Mouse (Mus musculus): ENCODE results near the gene Aqp3. TPM values are rescaled to one million over a fixed set of nuclear protein-coding genes. Genes with fewer than 3 reads are reported as not detected.

Gene Aqp3
- polyA plus RNA-seq, 1 experiment: 49.9 TPM

GRCm38 (mm10) chr4:41055111-41055510, 42.9 kb downstream of the Aqp3 start:
- peak; percentile 8 for DNase-seq
- TF ChIP-seq CTCF (IDR thresholded peaks at IDR 0.05; ENCODE audit: insufficient read depth, low read length) (no peak), POLR2A (IDR thresholded peaks at IDR 0.05; ENCODE audit: borderline replicate concordance, extremely low read depth, low read depth, low read length) (no peak)
- WGBS: 31% methylated on average over 13 of the region's 13 CpGs
- Histone ChIP-seq H3K4me1 (ENCODE audit: control insufficient read depth, insufficient read depth, low read length) (0 out of 2 replicates have a peak, but pooled peaks cover 4% of the 10 kb centered on the region), H3K4me3 (replicated peaks; ENCODE audit: extremely low read depth, low read depth, low read length) (peak overlapping the region; percentile 49)

- Histone ChIP-seq H3K4me1 (ENCODE audit: control insufficient read depth, insufficient read depth, low read length) (0 out of 2 replicates have a peak, but pooled peaks cover 4% of the 10 kb centered on the region), H3K4me3 (replicated peaks; ENCODE audit: extremely low read depth, low read depth, low read length) (no peak overlapping the region)
- WGBS: 80% methylated on average over 7 of the region's 7 CpGs
- TF ChIP-seq CTCF (IDR thresholded peaks at IDR 0.05; ENCODE audit: insufficient read depth, low read length) (no peak), POLR2A (IDR thresholded peaks at IDR 0.05; ENCODE audit: borderline replicate concordance, extremely low read depth, low read depth, low read length) (no peak)
- no peak for DNase-seq
These were observed 46.2 kb downstream of the Aqp3 start for GRCm38 (mm10) chr4:41051781-41052180.

- whole genome bisulfite sequencing: 30% methylated on average over 16 of the region's 16 CpGs
- peak; percentile 75 for DNase-seq
- H3K4me1 ChIP-seq (ENCODE audit: control insufficient read depth, insufficient read depth, low read length): 0 out of 2 replicates have a peak, but pooled peaks cover 4% of the 10 kb centered on the region
- TF ChIP-seq POLR2A (IDR thresholded peaks at IDR 0.05; ENCODE audit: borderline replicate concordance, extremely low read depth, low read depth, low read length) (no peak), CTCF (IDR thresholded peaks at IDR 0.05; ENCODE audit: insufficient read depth, low read length) (peak; percentile 74)
- no peak overlapping the region for H3K4me3 ChIP-seq (replicated peaks; ENCODE audit: extremely low read depth, low read depth, low read length)
These were observed 47.0 kb downstream of the Aqp3 start for GRCm38 (mm10) chr4:41050726-41051675.

- DNase-seq: no peak
- TF ChIP-seq CTCF (IDR thresholded peaks at IDR 0.05; ENCODE audit: insufficient read depth, low read length) (no peak), POLR2A (IDR thresholded peaks at IDR 0.05; ENCODE audit: borderline replicate concordance, extremely low read depth, low read depth, low read length) (no peak)
- no peak overlapping the region for H3K4me3 ChIP-seq (replicated peaks; ENCODE audit: extremely low read depth, low read depth, low read length)
- H3K4me1 ChIP-seq (ENCODE audit: control insufficient read depth, insufficient read depth, low read length): no peaks in the 10 kb centered on the region
- 57% methylated on average over 2 of the region's 2 CpGs for WGBS
These were observed 49.1 kb downstream of the Aqp3 start for GRCm38 (mm10) chr4:41048926-41049325.

- Histone ChIP-seq H3K4me1 (ENCODE audit: control insufficient read depth, insufficient read depth, low read length) (no peaks in the 10 kb centered on the region), H3K4me3 (replicated peaks; ENCODE audit: extremely low read depth, low read depth, low read length) (no peak within 1 kb of the TSS)
- TF ChIP-seq POLR2A (IDR thresholded peaks at IDR 0.05; ENCODE audit: borderline replicate concordance, extremely low read depth, low read depth, low read length): no peak
- DNase-seq: no peak
- WGBS: 39% methylated on average over 9 of the region's 9 CpGs
These were observed 50.3 kb downstream of the Aqp3 start, which contains the start of gene Aqp7 for GRCm38 (mm10) chr4:41047524-41048271. TSS of gene Aqp7 (minus strand) at chr4:41048139.

- DNase-seq: no peak
These were observed 51.7 kb downstream of the Aqp3 start for GRCm38 (mm10) chr4:41046254-41046795.

GRCm38 (mm10) chr4:41045288-41045687, 52.7 kb downstream of the Aqp3 start:
- WGBS: 77% methylated on average over 3 of the region's 3 CpGs
- no peak for TF ChIP-seq CTCF (IDR thresholded peaks at IDR 0.05; ENCODE audit: insufficient read depth, low read length)
- TF ChIP-seq POLR2A (IDR thresholded peaks at IDR 0.05; ENCODE audit: borderline replicate concordance, extremely low read depth, low read depth, low read length): no peak

More at GRCm38 (mm10) chr4:41046254-41046795, 51.7 kb downstream of the Aqp3 start:
- WGBS: 71% methylated on average over 13 of the region's 13 CpGs
- H3K4me1 ChIP-seq (ENCODE audit: control insufficient read depth, insufficient read depth, low read length): no peaks in the 10 kb centered on the region
- TF ChIP-seq POLR2A (IDR thresholded peaks at IDR 0.05; ENCODE audit: borderline replicate concordance, extremely low read depth, low read depth, low read length) (no peak), CTCF (IDR thresholded peaks at IDR 0.05; ENCODE audit: insufficient read depth, low read length) (no peak)
- no peak overlapping the region for H3K4me3 ChIP-seq (replicated peaks; ENCODE audit: extremely low read depth, low read depth, low read length)

GRCm38 (mm10) chr4:41043961-41044360, 54.0 kb downstream of the Aqp3 start:
- DNase-seq: no peak
- TF ChIP-seq CTCF (IDR thresholded peaks at IDR 0.05; ENCODE audit: insufficient read depth, low read length) (no peak), POLR2A (IDR thresholded peaks at IDR 0.05; ENCODE audit: borderline replicate concordance, extremely low read depth, low read depth, low read length) (no peak)
- 64% methylated on average over 5 of the region's 5 CpGs for WGBS

More at GRCm38 (mm10) chr4:41045288-41045687, 52.7 kb downstream of the Aqp3 start:
- no peak for DNase-seq
- H3K4me1 ChIP-seq (ENCODE audit: control insufficient read depth, insufficient read depth, low read length): no peaks in the 10 kb centered on the region
- H3K4me3 ChIP-seq (replicated peaks; ENCODE audit: extremely low read depth, low read depth, low read length): no peak overlapping the region

GRCm38 (mm10) chr4:41042880-41043279, 55.1 kb downstream of the Aqp3 start:
- TF ChIP-seq POLR2A (IDR thresholded peaks at IDR 0.05; ENCODE audit: borderline replicate concordance, extremely low read depth, low read depth, low read length) (no peak), CTCF (IDR thresholded peaks at IDR 0.05; ENCODE audit: insufficient read depth, low read length) (no peak)
- Histone ChIP-seq H3K4me3 (replicated peaks; ENCODE audit: extremely low read depth, low read depth, low read length) (no peak overlapping the region), H3K4me1 (ENCODE audit: control insufficient read depth, insufficient read depth, low read length) (no peaks in the 10 kb centered on the region)
- no peak for DNase-seq
- WGBS: 77% methylated on average over 12 of the region's 12 CpGs

More at GRCm38 (mm10) chr4:41043961-41044360, 54.0 kb downstream of the Aqp3 start:
- no peaks in the 10 kb centered on the region for H3K4me1 ChIP-seq (ENCODE audit: control insufficient read depth, insufficient read depth, low read length)
- no peak overlapping the region for H3K4me3 ChIP-seq (replicated peaks; ENCODE audit: extremely low read depth, low read depth, low read length)

Other genes starting within 250 kb of the Aqp3 start
- 44.6 and 47.7 TPM in 2 replicates for gene B4galt1, start 244.2 kb downstream of the Aqp3 start, polyA plus RNA-seq (2012; rRNA removed)
- 15.6 and 43.5 TPM in 2 replicates for gene Spink4, start 178.1 kb downstream of the Aqp3 start, polyA plus RNA-seq (2012; rRNA removed)
- gene Bag1, start 149.9 kb downstream of the Aqp3 start, polyA plus RNA-seq (2012; rRNA removed): 123 and 198 TPM in 2 replicates
- 17.3 and 32.0 TPM in 2 replicates for gene Chmp5, start 149.8 kb downstream of the Aqp3 start, polyA plus RNA-seq (2012; rRNA removed)
- 20.3 and 28.9 TPM in 2 replicates for gene Nfx1, start 127.3 kb downstream of the Aqp3 start, polyA plus RNA-seq (2012; rRNA removed)
- 2.6 and 2.9 TPM in 2 replicates for gene Aqp7, start 50.0 kb downstream of the Aqp3 start, polyA plus RNA-seq (2012; rRNA removed)
- 27.3 and 32.1 TPM in 2 replicates for gene Nol6, start 26.3 kb upstream of the Aqp3 start, polyA plus RNA-seq (2012; rRNA removed)
- 32.2 and 37.7 TPM in 2 replicates for gene Ube2r2, start 37.6 kb upstream of the Aqp3 start, polyA plus RNA-seq (2012; rRNA removed)
- gene Ubap2, start 177.0 kb upstream of the Aqp3 start, polyA plus RNA-seq (2012; rRNA removed): 53.1 and 62.2 TPM in 2 replicates
- 21.9 and 28.3 TPM in 2 replicates for gene Dcaf12, start 216.7 kb upstream of the Aqp3 start, polyA plus RNA-seq (2012; rRNA removed)